Mouse (Mus musculus) spleen, postnatal 14 days (tissue): ENCODE measurements around the gene Psmb7.

ENCODE experiments used
- DNase-seq, 2 experiments: peaks; one replicate each; pipeline ENCODE4 v3.0.0; 2021 to 2022; ENCODE audit warnings: low spot score in 2 of 2

Psmb7 gene

GRCm38 (mm10) chr2:38641761-38642160 is 2.1 kb downstream of the Psmb7 start:
- DNase-seq, result no peak

- no peak for DNase-seq
These were observed 6.1 kb downstream of the Psmb7 start for GRCm38 (mm10) chr2:38637716-38638267.

- DNase-seq, result no peak
These were observed 13.3 kb downstream of the Psmb7 start for GRCm38 (mm10) chr2:38630574-38630973.

- no peak for DNase-seq
These were observed 14.4 kb downstream of the Psmb7 start for GRCm38 (mm10) chr2:38629451-38629850.

GRCm38 (mm10) chr2:38628801-38629200 is 15.1 kb downstream of the Psmb7 start:
- DNase-seq, result no peak

GRCm38 (mm10) chr2:38623821-38624590 is 19.9 kb downstream of the Psmb7 start:
- no peak for DNase-seq

- no peak for DNase-seq
These were observed 20.5 kb downstream of the Psmb7 start for GRCm38 (mm10) chr2:38623411-38623810.

- no peak for DNase-seq
These were observed 22.3 kb downstream of the Psmb7 start for GRCm38 (mm10) chr2:38621610-38622021.

- DNase-seq, result no peak
These were observed 22.8 kb downstream of the Psmb7 start for GRCm38 (mm10) chr2:38621076-38621475.

- no peak for DNase-seq
These were observed 24.1 kb downstream of the Psmb7 start for GRCm38 (mm10) chr2:38619777-38620176.

- no peak for DNase-seq
These were observed 26.7 kb downstream of the Psmb7 start for GRCm38 (mm10) chr2:38616956-38617872.

- DNase-seq, result no peak
These were observed 27.8 kb downstream of the Psmb7 start for GRCm38 (mm10) chr2:38616072-38616471.

GRCm38 (mm10) chr2:38614437-38614836 is 29.4 kb downstream of the Psmb7 start:
- DNase-seq, result no peak

GRCm38 (mm10) chr2:38613576-38613975 is 30.3 kb downstream of the Psmb7 start:
- no peak for DNase-seq

GRCm38 (mm10) chr2:38612596-38612995 is 31.3 kb downstream of the Psmb7 start:
- no peak for DNase-seq

GRCm38 (mm10) chr2:38610161-38610560 is 33.7 kb downstream of the Psmb7 start:
- no peak for DNase-seq

- DNase-seq, result no peak
These were observed 34.6 kb downstream of the Psmb7 start for GRCm38 (mm10) chr2:38609310-38609709.

- no peak for DNase-seq
These were observed 35.0 kb downstream of the Psmb7 start for GRCm38 (mm10) chr2:38608831-38609309.

- no peak for DNase-seq
These were observed 36.2 kb downstream of the Psmb7 start for GRCm38 (mm10) chr2:38607716-38608115.

GRCm38 (mm10) chr2:38600842-38601241 is 43.0 kb downstream of the Psmb7 start:
- no peak for DNase-seq

GRCm38 (mm10) chr2:38598395-38598794 is 45.5 kb downstream of the Psmb7 start:
- no peak for DNase-seq

GRCm38 (mm10) chr2:38597896-38598295 is 46.0 kb downstream of the Psmb7 start:
- DNase-seq, result no peak
